Mouse (Mus musculus) heart, embryonic 16.5 days (tissue): ENCODE measurements at regions not wholly inside any gene's neighbourhood (a gene's known extent, or its start where the extent isn't known, plus 50 kb on each side); places are given as distances from the start of the nearest gene placed in this dataset.

ENCODE experiments used
- ATAC-seq: fragments of 200-750 bp; cut with Nextera tagmentation; replicated peaks from 2 replicates; pipeline ENCODE4 v1.8.0; 2017; ENCODE audit warnings: moderate number of reproducible peaks; ENCODE audit not compliant: insufficient read depth, low FRiP score; ENCODE audit errors: extremely low read depth
- H3K27ac ChIP-seq: fragments of 300-500 bp; sonication (generic); 2 replicates; pipeline ENCODE4 v1.5.1; 2014; ENCODE audit warnings: mild to moderate bottlenecking, low read length, control low read depth, moderate library complexity
- H3K27me3 ChIP-seq: fragments of 300-500 bp; sonication (generic); 2 replicates; pipeline ENCODE4 v1.6.1; 2014; ENCODE audit warnings: low read length, mixed read lengths; ENCODE audit not compliant: control insufficient read depth, insufficient read depth
- H3K36me3 ChIP-seq: fragments of 300-500 bp; sonication (generic); 2 replicates; pipeline ENCODE4 v1.6.1; 2014; ENCODE audit not compliant: control insufficient read depth, insufficient read depth
- H3K4me1 ChIP-seq: fragments of 300-500 bp; sonication (generic); 2 replicates; pipeline ENCODE4 v1.6.1; 2014; ENCODE audit warnings: low read length, mixed read lengths; ENCODE audit not compliant: control insufficient read depth, insufficient read depth
- H3K4me2 ChIP-seq: fragments of 300-500 bp; sonication (generic); 2 replicates; pipeline ENCODE4 v1.6.1; 2014; ENCODE audit warnings: low read depth, mild to moderate bottlenecking, control low read depth, low read length
- H3K4me3 ChIP-seq: fragments of 300-500 bp; sonication (generic); 2 replicates; pipeline ENCODE4 v1.5.1; 2014; ENCODE audit warnings: mild to moderate bottlenecking, control low read depth, low read length
- H3K9ac ChIP-seq: fragments of 300-500 bp; sonication (generic); 2 replicates; pipeline ENCODE4 v1.6.1; 2014; ENCODE audit warnings: low read length, control low read depth
- H3K9me3 ChIP-seq: fragments of 300-500 bp; sonication (generic); replicated peaks from 2 replicates; pipeline ENCODE4 v1.6.1; 2016; ENCODE audit warnings: low read length; ENCODE audit not compliant: control insufficient read depth
- WGBS: fragments of 180-500 bp; shearing (Covaris S2); extraction: QIAGEN DNeasy Blood & Tissue Kit; methylation state at CpG from one replicate; pipeline ENCODE4 v1.1.7; 2014; 5-methylcytosine and 5-hydroxymethylcytosine counted together

DNA sequence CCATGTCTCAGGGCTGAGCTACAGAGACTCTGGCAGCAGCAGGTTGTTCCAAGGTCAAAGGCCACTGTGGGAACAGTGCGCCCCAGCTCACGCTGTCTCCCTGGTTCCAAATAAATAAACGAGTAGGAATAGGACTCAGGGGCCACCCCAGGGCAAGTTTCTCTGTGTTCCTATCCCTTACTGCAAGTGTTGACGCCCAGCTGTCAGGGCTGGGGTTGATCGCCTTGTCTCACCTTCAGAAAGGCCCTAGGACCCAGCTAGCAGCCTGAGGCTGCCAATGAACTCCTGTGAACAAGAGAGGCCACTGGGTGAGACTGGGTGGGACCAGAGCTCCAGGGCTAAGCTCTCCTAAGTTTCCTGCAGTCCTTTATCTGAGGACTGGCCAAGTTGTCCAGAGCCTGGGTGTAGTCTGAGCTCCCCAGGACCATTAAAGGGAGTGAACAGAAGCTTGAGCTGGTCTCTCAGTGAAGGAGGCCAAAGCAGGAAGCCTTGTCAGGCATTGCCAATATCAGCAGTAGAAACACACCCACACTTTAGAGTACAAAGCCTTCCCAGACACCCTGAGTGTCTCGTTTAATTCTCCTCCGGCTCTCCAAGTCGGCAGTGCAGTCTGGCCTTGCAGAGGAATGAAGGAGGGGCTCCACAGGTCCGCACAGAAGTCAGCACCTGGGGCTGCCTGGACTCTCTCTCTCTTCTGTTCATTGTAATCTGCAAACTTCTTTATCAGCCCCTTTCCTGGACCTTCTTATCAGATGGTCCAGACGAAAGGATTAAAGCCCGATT lies 308.6 kb downstream of the Diras2 start:
- 37% methylated on average over 11 of the region's 11 CpGs for WGBS
- H3K4me1 ChIP-seq: peaks cover 14% of the 10 kb centered on the region
- no peaks in the 10 kb centered on the region; the same call in 1 of the 2 replicates for H3K9me3 ChIP-seq
- H3K4me3 ChIP-seq: no peak overlapping the region
- H3K9ac ChIP-seq: no peak overlapping the region
- H3K36me3 ChIP-seq: no peaks in the 10 kb centered on the region
- no peak overlapping the region for H3K4me2 ChIP-seq
- peak overlapping the region; percentile 6; the same call in 1 of the 2 replicates for H3K27ac ChIP-seq
- no peaks in the 10 kb centered on the region for H3K27me3 ChIP-seq
- ATAC-seq: peak; percentile 52; the same call in 1 of the 2 replicates

- ATAC-seq: peak; percentile 41; the same call in 1 of the 2 replicates
- H3K4me3 ChIP-seq: no peak overlapping the region
- no peak overlapping the region for H3K4me2 ChIP-seq
- no peaks in the 10 kb centered on the region for H3K27me3 ChIP-seq
- peaks cover 14% of the 10 kb centered on the region for H3K4me1 ChIP-seq
- H3K9me3 ChIP-seq: no peaks in the 10 kb centered on the region; the same call in 1 of the 2 replicates
- no peaks in the 10 kb centered on the region for H3K36me3 ChIP-seq
- 45% methylated on average over 6 of the region's 6 CpGs for WGBS
- no peak overlapping the region for H3K27ac ChIP-seq
- no peak overlapping the region for H3K9ac ChIP-seq
These were observed 307.7 kb downstream of the Diras2 start for GRCm38 (mm10) chr13:52223098-52223962.

DNA sequence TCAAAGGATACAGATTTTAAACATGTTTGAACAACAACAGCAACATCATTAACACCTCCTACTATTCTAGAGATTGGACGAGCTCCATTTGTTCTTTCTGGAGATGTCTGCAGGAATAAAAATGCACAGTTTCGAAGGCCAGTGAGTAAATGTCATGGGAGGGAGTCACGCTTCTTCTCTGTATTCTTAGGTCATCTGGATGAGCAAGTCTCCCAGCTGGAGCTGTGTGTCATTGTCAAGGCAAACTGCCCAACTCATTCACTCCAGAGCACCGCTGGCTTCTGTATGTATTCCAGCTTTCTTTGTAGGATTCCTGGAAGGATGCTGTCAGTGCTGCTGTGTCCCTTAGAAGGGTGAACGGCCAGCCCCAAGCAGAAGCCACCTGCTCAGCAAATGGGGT lies 297.1 kb downstream of the Diras2 start:
- ATAC-seq: no peak
- peaks cover 10% of the 10 kb centered on the region for H3K4me1 ChIP-seq
- H3K36me3 ChIP-seq: no peaks in the 10 kb centered on the region
- WGBS: 67% methylated on average over 5 of the region's 5 CpGs
- H3K9me3 ChIP-seq: no peaks in the 10 kb centered on the region; the same call in 1 of the 2 replicates
- H3K9ac ChIP-seq: no peak overlapping the region
- no peaks in the 10 kb centered on the region for H3K27me3 ChIP-seq
- H3K4me3 ChIP-seq: no peak overlapping the region
- H3K27ac ChIP-seq: no peak overlapping the region
- no peak overlapping the region for H3K4me2 ChIP-seq

GRCm38 (mm10) chr13:52236105-52236504 lies 295.0 kb downstream of the Diras2 start:
- peaks cover 10% of the 10 kb centered on the region for H3K4me1 ChIP-seq
- peak overlapping the region; percentile 26; the same call in 1 of the 2 replicates for H3K9ac ChIP-seq
- WGBS: 19% methylated on average over 10 of the region's 10 CpGs
- no peaks in the 10 kb centered on the region; the same call in 1 of the 2 replicates for H3K9me3 ChIP-seq
- H3K27me3 ChIP-seq: no peaks in the 10 kb centered on the region
- H3K4me3 ChIP-seq: peak overlapping the region; percentile 25
- peak overlapping the region; percentile 34; the same call in 1 of the 2 replicates for H3K27ac ChIP-seq
- H3K36me3 ChIP-seq: no peaks in the 10 kb centered on the region
- peak; percentile 41 for ATAC-seq
- peak overlapping the region; percentile 54 for H3K4me2 ChIP-seq

DNA sequence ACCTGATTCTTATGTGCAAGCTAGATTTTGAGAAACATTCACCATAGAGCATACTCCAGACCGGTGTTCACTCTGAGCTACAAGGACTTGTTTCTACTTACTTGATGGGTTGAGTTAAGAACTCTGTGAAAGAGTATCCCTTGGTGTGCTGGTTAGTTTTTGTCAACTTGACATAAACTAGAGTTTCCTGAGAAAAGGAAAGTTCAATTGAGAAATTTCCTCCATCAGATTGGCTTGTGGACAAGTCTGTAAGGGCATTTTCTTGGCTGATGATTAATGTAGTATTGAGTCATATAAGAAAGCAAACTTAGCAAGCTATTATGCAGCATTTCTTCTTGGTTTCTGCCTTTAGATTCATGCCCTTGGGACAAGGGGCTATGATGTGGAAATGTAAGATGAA lies 291.5 kb downstream of the Diras2 start:
- no peak overlapping the region for H3K27ac ChIP-seq
- ATAC-seq: no peak
- H3K9me3 ChIP-seq: 0 out of 2 replicates have a peak, but pooled peaks cover 2% of the 10 kb centered on the region
- H3K4me2 ChIP-seq: no peak overlapping the region
- no peaks in the 10 kb centered on the region for H3K36me3 ChIP-seq
- H3K4me1 ChIP-seq: peaks cover 10% of the 10 kb centered on the region
- H3K27me3 ChIP-seq: no peaks in the 10 kb centered on the region
- no peak overlapping the region for H3K9ac ChIP-seq
- no peak overlapping the region for H3K4me3 ChIP-seq
- WGBS: 92% methylated on average over 1 of the region's 1 CpGs

DNA sequence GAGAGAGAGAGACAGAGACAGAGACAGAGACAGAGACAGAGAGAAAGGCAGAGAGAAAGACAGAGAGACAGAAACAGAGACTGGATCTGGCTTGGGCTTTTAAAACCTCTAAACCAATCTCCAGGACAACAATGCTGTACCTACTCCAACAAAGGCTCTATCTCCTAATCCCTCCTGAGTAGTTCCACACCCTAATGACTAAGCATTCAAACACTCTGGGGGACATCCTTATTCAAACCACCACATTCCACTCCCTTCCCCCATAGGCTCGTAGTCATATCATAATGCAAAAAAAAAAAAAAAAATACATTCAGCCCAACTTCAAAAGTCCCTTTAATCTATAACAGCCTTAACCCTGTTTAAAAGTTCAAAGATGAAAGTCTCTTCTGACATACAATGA lies 289.3 kb downstream of the Diras2 start:
- no peaks in the 10 kb centered on the region for H3K27me3 ChIP-seq
- 0 out of 2 replicates have a peak, but pooled peaks cover 2% of the 10 kb centered on the region for H3K9me3 ChIP-seq
- H3K4me1 ChIP-seq: no peaks in the 10 kb centered on the region
- H3K4me2 ChIP-seq: no peak overlapping the region
- 62% methylated on average over 1 of the region's 1 CpGs for WGBS
- no peaks in the 10 kb centered on the region for H3K36me3 ChIP-seq
- no peak overlapping the region for H3K9ac ChIP-seq
- no peak overlapping the region for H3K27ac ChIP-seq
- no peak for ATAC-seq
- no peak overlapping the region for H3K4me3 ChIP-seq

- Histone ChIP-seq H3K27ac (no peak overlapping the region), H3K9ac (no peak overlapping the region), H3K4me2 (no peak overlapping the region), H3K4me3 (no peak overlapping the region), H3K36me3 (no peaks in the 10 kb centered on the region), H3K27me3 (no peaks in the 10 kb centered on the region), H3K4me1 (no peaks in the 10 kb centered on the region), H3K9me3 (no peaks in the 10 kb centered on the region)
- no peak for ATAC-seq
- WGBS: 86% methylated on average over 2 of the region's 2 CpGs
These were observed 281.6 kb downstream of the Diras2 start for GRCm38 (mm10) chr13:52249492-52249891.

DNA sequence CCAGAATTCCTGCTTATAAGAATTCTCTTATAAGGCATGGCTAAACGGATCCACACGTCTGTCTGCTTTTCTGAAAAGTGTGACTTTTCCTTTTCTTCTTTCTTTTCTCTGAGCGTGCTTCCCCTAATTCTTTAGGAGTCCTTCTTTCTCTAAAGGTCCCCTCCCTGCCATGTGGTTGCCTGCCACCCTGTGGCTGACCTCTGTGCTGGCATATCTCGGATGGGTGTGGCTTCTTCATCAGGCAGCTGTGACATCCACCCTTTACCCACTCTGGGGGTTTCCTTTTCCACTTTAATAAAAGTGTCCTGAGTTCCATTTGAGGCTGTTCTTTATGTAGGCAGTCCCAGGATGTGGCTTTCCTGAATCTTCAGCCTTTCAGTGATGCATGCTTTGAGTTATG lies 280.7 kb downstream of the Diras2 start:
- H3K4me2 ChIP-seq: no peak overlapping the region
- no peak overlapping the region for H3K27ac ChIP-seq
- no peaks in the 10 kb centered on the region for H3K36me3 ChIP-seq
- no peak for ATAC-seq
- no peaks in the 10 kb centered on the region for H3K27me3 ChIP-seq
- H3K4me1 ChIP-seq: no peaks in the 10 kb centered on the region
- H3K9ac ChIP-seq: no peak overlapping the region
- H3K4me3 ChIP-seq: no peak overlapping the region
- WGBS: 43% methylated on average over 4 of the region's 4 CpGs
- no peaks in the 10 kb centered on the region for H3K9me3 ChIP-seq

DNA sequence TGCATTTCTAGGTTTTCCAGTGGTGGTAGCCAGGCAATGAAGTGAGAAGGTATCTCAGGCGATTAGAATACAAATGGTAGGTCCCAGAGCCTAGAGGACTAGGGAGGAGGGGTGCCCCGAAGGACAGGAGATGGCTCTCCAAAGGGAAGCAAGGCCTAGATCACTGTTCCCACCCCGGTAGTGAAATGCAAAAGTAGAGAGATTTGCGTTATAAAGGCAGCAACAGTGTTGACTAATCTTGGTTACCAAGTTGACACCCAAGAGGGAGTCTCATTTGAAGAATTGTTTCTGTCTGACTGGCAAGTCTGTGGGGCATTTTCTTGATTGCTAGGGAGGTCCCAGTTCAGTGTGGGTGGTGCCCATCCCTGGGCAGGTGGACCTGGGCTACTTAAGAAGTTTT lies 278.8 kb downstream of the Diras2 start:
- H3K9ac ChIP-seq: no peak overlapping the region
- ATAC-seq: no peak
- H3K36me3 ChIP-seq: no peaks in the 10 kb centered on the region
- no peak overlapping the region for H3K4me2 ChIP-seq
- no peak overlapping the region for H3K4me3 ChIP-seq
- H3K4me1 ChIP-seq: no peaks in the 10 kb centered on the region
- no peak overlapping the region for H3K27ac ChIP-seq
- H3K27me3 ChIP-seq: no peaks in the 10 kb centered on the region
- WGBS: 58% methylated on average over 4 of the region's 4 CpGs
- 0 out of 2 replicates have a peak, but pooled peaks cover 2% of the 10 kb centered on the region for H3K9me3 ChIP-seq
